Mouse (Mus musculus) olfactory bulb, adult 2 months (tissue): Measurements from ENCODE around the gene Nat9.

Source experiments
- CTCF ChIP-seq: fragments of 200-500 bp; IDR thresholded peaks from 2 replicates; pipeline ENCODE4 v1.5.1; 2012; ENCODE audit warnings: low read depth, mild to moderate bottlenecking, low read length, moderate library complexity; ENCODE audit not compliant: insufficient read depth
- POLR2A ChIP-seq: fragments of 200-500 bp; IDR thresholded peaks from 2 replicates; pipeline ENCODE4 v1.6.1; 2012; ENCODE audit warnings: mild to moderate bottlenecking, low read depth, low read length, moderate library complexity; ENCODE audit not compliant: insufficient read depth

GRCm38 (mm10) chr11:115169430-115169829, 18.2 kb downstream of the Nat9 start:
- no peak for TF ChIP-seq POLR2A
- no peak for TF ChIP-seq CTCF
